Mouse (Mus musculus): Measurements from ENCODE around the gene Erbb3. TPM values are rescaled to one million over a fixed set of nuclear protein-coding genes. Genes with fewer than 3 reads are reported as not detected.
A peak's percentile ranks its signal among the peaks of the same experiment; 100 is the strongest.

Erbb3 gene
- total and polyA plus RNA-seq, 2 experiments from 2014 or later = 0.65 to 1.7 TPM

DNA sequence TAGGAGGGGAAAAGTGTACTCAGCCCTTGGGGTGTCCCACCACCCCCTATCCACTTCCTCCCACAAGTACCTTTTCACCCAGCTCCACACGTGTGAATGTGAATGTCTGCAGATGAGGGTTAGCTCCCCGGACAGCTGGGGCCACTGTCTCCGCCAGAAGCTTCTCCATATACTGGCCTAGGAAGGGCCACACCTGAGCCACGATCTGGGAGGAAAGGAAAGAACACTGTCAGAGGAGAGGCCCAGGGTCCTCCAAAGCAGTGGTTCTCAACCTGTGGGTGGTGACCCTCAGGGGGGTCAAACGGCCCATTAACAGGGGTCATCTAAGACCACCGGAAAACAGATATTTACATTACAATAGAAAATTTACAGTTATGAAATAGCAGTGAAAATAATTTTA is 67.1 kb downstream of the Erbb3 start:
- no peak for DNase-seq (ENCODE audit: low spot score)
- no peak for TF ChIP-seq CTCF (IDR thresholded peaks at IDR 0.05; ENCODE audit: low read depth)
- no peak for ATAC-seq
- no peaks in the 10 kb centered on the region for H3K9me3 ChIP-seq (ENCODE audit: low read length)
- H3K4me1 ChIP-seq (ENCODE audit: insufficient read depth, low read length) = no peaks in the 10 kb centered on the region
- 78% methylated on average over 6 of the region's 6 CpGs for WGBS
- H3K27me3 ChIP-seq (ENCODE audit: insufficient read depth, low read length) = no peaks in the 10 kb centered on the region
- no peak overlapping the region for H3K9ac ChIP-seq (replicated peaks; ENCODE audit: low read length)
- peaks cover 6% of the 10 kb centered on the region; the same call in 1 of the 2 replicates for H3K36me3 ChIP-seq (ENCODE audit: insufficient read depth, low read length)
- H3K27ac ChIP-seq = no peak overlapping the region
- H3K4me3 ChIP-seq (ENCODE audit: low read length) = no peak overlapping the region
- H3K4me2 ChIP-seq (ENCODE audit: low read depth, low read length) = no peak overlapping the region

DNA sequence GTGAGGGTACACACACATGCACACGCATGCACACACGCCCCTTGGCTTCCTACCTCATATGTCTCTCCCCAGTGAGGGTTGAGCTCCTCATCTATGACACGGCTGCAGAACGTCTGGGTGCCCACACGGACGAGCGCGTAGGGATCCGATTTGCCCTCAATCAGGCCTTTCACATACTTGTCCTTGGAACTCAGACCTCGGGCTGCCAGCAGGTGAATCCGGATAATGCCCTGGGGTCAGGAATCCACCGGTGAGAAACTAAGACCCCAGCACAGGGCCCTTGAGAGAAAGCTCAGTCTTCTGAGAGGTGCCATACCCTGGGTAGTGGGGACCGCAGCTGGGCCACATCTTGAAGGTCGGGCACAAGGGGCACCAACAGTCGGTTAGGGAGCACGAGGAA is 68.9 kb downstream of the Erbb3 start:
- H3K27me3 ChIP-seq (ENCODE audit: insufficient read depth, low read length) = no peaks in the 10 kb centered on the region
- no peaks in the 10 kb centered on the region for H3K4me1 ChIP-seq (ENCODE audit: insufficient read depth, low read length)
- TF ChIP-seq CTCF (IDR thresholded peaks at IDR 0.05; ENCODE audit: low read depth) = no peak
- DNase-seq (ENCODE audit: low spot score) = no peak
- H3K27ac ChIP-seq = no peak overlapping the region
- H3K4me2 ChIP-seq (ENCODE audit: low read depth, low read length) = no peak overlapping the region
- no peak overlapping the region for H3K9ac ChIP-seq (replicated peaks; ENCODE audit: low read length)
- H3K4me3 ChIP-seq (ENCODE audit: low read length) = no peak overlapping the region
- WGBS = 88% methylated on average over 16 of the region's 16 CpGs
- no peak for ATAC-seq
- no peaks in the 10 kb centered on the region for H3K9me3 ChIP-seq (ENCODE audit: low read length)
- peaks cover 6% of the 10 kb centered on the region; the same call in 1 of the 2 replicates for H3K36me3 ChIP-seq (ENCODE audit: insufficient read depth, low read length)

DNA sequence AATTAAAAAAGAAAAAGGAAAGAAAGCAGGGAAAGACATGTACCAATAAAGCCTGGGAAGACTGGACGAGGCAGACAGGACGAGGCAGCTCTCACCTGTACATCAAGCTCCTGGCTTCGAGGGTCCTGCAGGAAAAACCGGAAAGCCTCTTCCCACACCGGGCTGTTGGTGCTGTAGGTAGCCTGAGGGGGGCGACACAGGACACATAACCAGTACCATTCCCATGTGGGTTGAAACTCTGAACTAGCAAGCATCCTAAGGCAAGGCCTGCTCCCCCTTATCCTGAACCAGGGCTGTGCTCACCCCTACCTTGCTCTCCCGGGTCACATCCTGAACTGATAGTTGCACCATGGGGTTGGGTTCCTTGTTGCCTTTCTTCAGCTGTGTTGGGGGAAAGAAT is 70.6 kb downstream of the Erbb3 start:
- Histone ChIP-seq H3K27ac (no peak overlapping the region), H3K4me2 (ENCODE audit: low read depth, low read length) (no peak overlapping the region), H3K9ac (replicated peaks; ENCODE audit: low read length) (no peak overlapping the region), H3K4me1 (ENCODE audit: insufficient read depth, low read length) (no peaks in the 10 kb centered on the region), H3K9me3 (ENCODE audit: low read length) (no peaks in the 10 kb centered on the region), H3K36me3 (ENCODE audit: insufficient read depth, low read length) (peaks cover 6% of the 10 kb centered on the region; the same call in 1 of the 2 replicates), H3K4me3 (ENCODE audit: low read length) (no peak overlapping the region), H3K27me3 (ENCODE audit: insufficient read depth, low read length) (no peaks in the 10 kb centered on the region)
- peak; percentile 67 for TF ChIP-seq CTCF (IDR thresholded peaks at IDR 0.05; ENCODE audit: low read depth)
- DNase-seq (ENCODE audit: low spot score) (peak; percentile 64), ATAC-seq (no peak)
- 78% methylated on average over 7 of the region's 7 CpGs for WGBS

Small RNA genes within 50 kb of the gene (microRNA-seq; reads per million reads assigned to microRNA genes)
- 0 reads per million in 2 experiments for gene Gm47275
- 0 reads per million in 2 experiments for gene Mir6917

Other genes starting within 250 kb of the Erbb3 start
- 26.9 and 42.1 TPM in 2 replicates for gene Coq10a, start 220.7 kb downstream of the Erbb3 start, total RNA-seq (2014; rRNA removed)
- gene Coq10a, start 220.7 kb downstream of the Erbb3 start, polyA plus RNA-seq (2015; fragmentation: Nextera tagmentation; extraction: Ambion mirVana) = 50.8 and 52.1 TPM in 2 replicates
- 38.8 and 39.5 TPM in 2 replicates for gene Ankrd52, start 212.5 kb downstream of the Erbb3 start, total RNA-seq (2014; rRNA removed)
- 9.1 and 10.6 TPM in 2 replicates for gene Ankrd52, start 212.5 kb downstream of the Erbb3 start, polyA plus RNA-seq (2015; fragmentation: Nextera tagmentation; extraction: Ambion mirVana)
- 0.58 and 2.3 TPM in 2 replicates for gene Slc39a5, start 188.4 kb downstream of the Erbb3 start, total RNA-seq (2014; rRNA removed)
- gene Slc39a5, start 188.4 kb downstream of the Erbb3 start, polyA plus RNA-seq (2015; fragmentation: Nextera tagmentation; extraction: Ambion mirVana) = 0.55 and 0.66 TPM in 2 replicates
- 73.9 and 98.9 TPM in 2 replicates for gene Nabp2, start 178.2 kb downstream of the Erbb3 start, total RNA-seq (2014; rRNA removed)
- gene Nabp2, start 178.2 kb downstream of the Erbb3 start, polyA plus RNA-seq (2015; fragmentation: Nextera tagmentation; extraction: Ambion mirVana) = 135 and 140 TPM in 2 replicates
- gene Rnf41, start 178.0 kb downstream of the Erbb3 start, total RNA-seq (2014; rRNA removed) = 98.1 and 105 TPM in 2 replicates
- gene Rnf41, start 178.0 kb downstream of the Erbb3 start, polyA plus RNA-seq (2015; fragmentation: Nextera tagmentation; extraction: Ambion mirVana) = 75.8 and 76.3 TPM in 2 replicates
- 174 and 181 TPM in 2 replicates for gene Smarcc2, start 130.4 kb downstream of the Erbb3 start, total RNA-seq (2014; rRNA removed)
- 112 and 120 TPM in 2 replicates for gene Smarcc2, start 130.4 kb downstream of the Erbb3 start, polyA plus RNA-seq (2015; fragmentation: Nextera tagmentation; extraction: Ambion mirVana)
- gene Myl6, start 95.5 kb downstream of the Erbb3 start, total RNA-seq (2014; rRNA removed) = 565 and 585 TPM in 2 replicates
- 1,081 and 1,089 TPM in 2 replicates for gene Myl6, start 95.5 kb downstream of the Erbb3 start, polyA plus RNA-seq (2015; fragmentation: Nextera tagmentation; extraction: Ambion mirVana)
- 27.1 and 34.6 TPM in 2 replicates for gene Myl6b, start 91.0 kb downstream of the Erbb3 start, total RNA-seq (2014; rRNA removed)
- 4.2 and 4.9 TPM in 2 replicates for gene Myl6b, start 91.0 kb downstream of the Erbb3 start, polyA plus RNA-seq (2015; fragmentation: Nextera tagmentation; extraction: Ambion mirVana)
- 22.9 and 29.0 TPM in 2 replicates for gene Esyt1, start 63.8 kb downstream of the Erbb3 start, total RNA-seq (2014; rRNA removed)
- 13.3 TPM in 2 replicates for gene Esyt1, start 63.8 kb downstream of the Erbb3 start, polyA plus RNA-seq (2015; fragmentation: Nextera tagmentation; extraction: Ambion mirVana)
- gene Zc3h10, start 41.9 kb downstream of the Erbb3 start, total RNA-seq (2014; rRNA removed) = 19.3 and 19.4 TPM in 2 replicates
- gene Zc3h10, start 41.9 kb downstream of the Erbb3 start, polyA plus RNA-seq (2015; fragmentation: Nextera tagmentation; extraction: Ambion mirVana) = 12.5 and 13.8 TPM in 2 replicates
- 412 and 501 TPM in 2 replicates for gene Rpl41, start 40.3 kb downstream of the Erbb3 start, total RNA-seq (2014; rRNA removed)
- 2,609 and 2,618 TPM in 2 replicates for gene Rpl41, start 40.3 kb downstream of the Erbb3 start, polyA plus RNA-seq (2015; fragmentation: Nextera tagmentation; extraction: Ambion mirVana)
- gene Pa2g4, start 23.7 kb downstream of the Erbb3 start, total RNA-seq (2014; rRNA removed) = 48.0 and 61.2 TPM in 2 replicates
- 114 and 117 TPM in 2 replicates for gene Pa2g4, start 23.7 kb downstream of the Erbb3 start, polyA plus RNA-seq (2015; fragmentation: Nextera tagmentation; extraction: Ambion mirVana)
- 1,199 and 1,407 TPM in 2 replicates for gene Rps26, start 37.1 kb upstream of the Erbb3 start, total RNA-seq (2014; rRNA removed)
- gene Rps26, start 37.1 kb upstream of the Erbb3 start, polyA plus RNA-seq (2015; fragmentation: Nextera tagmentation; extraction: Ambion mirVana) = 399 and 422 TPM in 2 replicates
- gene Ikzf4, start 56.3 kb upstream of the Erbb3 start, total RNA-seq (2014; rRNA removed) = 11.0 and 90.5 TPM in 2 replicates
- gene Ikzf4, start 56.3 kb upstream of the Erbb3 start, polyA plus RNA-seq (2015; fragmentation: Nextera tagmentation; extraction: Ambion mirVana) = 8.6 and 9.8 TPM in 2 replicates
- gene Suox, start 84.4 kb upstream of the Erbb3 start, total RNA-seq (2014; rRNA removed) = 15.3 and 15.5 TPM in 2 replicates
- 10.3 and 10.9 TPM in 2 replicates for gene Suox, start 84.4 kb upstream of the Erbb3 start, polyA plus RNA-seq (2015; fragmentation: Nextera tagmentation; extraction: Ambion mirVana)
- 108 and 127 TPM in 2 replicates for gene Rab5b, start 106.6 kb upstream of the Erbb3 start, total RNA-seq (2014; rRNA removed)
- gene Rab5b, start 106.6 kb upstream of the Erbb3 start, polyA plus RNA-seq (2015; fragmentation: Nextera tagmentation; extraction: Ambion mirVana) = 97.5 and 99.7 TPM in 2 replicates
- 0.63 and 1.0 TPM in 2 replicates for gene Pmel, start 114.5 kb upstream of the Erbb3 start, total RNA-seq (2014; rRNA removed)
- 1.0 and 1.4 TPM in 2 replicates for gene Pmel, start 114.5 kb upstream of the Erbb3 start, polyA plus RNA-seq (2015; fragmentation: Nextera tagmentation; extraction: Ambion mirVana)
- 17.5 and 21.2 TPM in 2 replicates for gene Cdk2, start 115.4 kb upstream of the Erbb3 start, total RNA-seq (2014; rRNA removed)
- gene Cdk2, start 115.4 kb upstream of the Erbb3 start, polyA plus RNA-seq (2015; fragmentation: Nextera tagmentation; extraction: Ambion mirVana) = 16.6 and 17.7 TPM in 2 replicates
- gene Dgka, start 155.2 kb upstream of the Erbb3 start, total RNA-seq (2014; rRNA removed) = 6.2 and 6.6 TPM in 2 replicates
- 6.2 and 6.7 TPM in 2 replicates for gene Dgka, start 155.2 kb upstream of the Erbb3 start, polyA plus RNA-seq (2015; fragmentation: Nextera tagmentation; extraction: Ambion mirVana)
- 45.6 and 47.4 TPM in 2 replicates for gene Pym1, start 158.2 kb upstream of the Erbb3 start, total RNA-seq (2014; rRNA removed)
- 51.0 and 51.5 TPM in 2 replicates for gene Pym1, start 158.2 kb upstream of the Erbb3 start, polyA plus RNA-seq (2015; fragmentation: Nextera tagmentation; extraction: Ambion mirVana)
- gene Mmp19, start 201.3 kb upstream of the Erbb3 start, total RNA-seq (2014; rRNA removed) = 0.52 and 2.8 TPM in 2 replicates
- gene Mmp19, start 201.3 kb upstream of the Erbb3 start, polyA plus RNA-seq (2015; fragmentation: Nextera tagmentation; extraction: Ambion mirVana) = 0.59 and 0.61 TPM in 2 replicates
- gene Dnajc14, start 214.4 kb upstream of the Erbb3 start, total RNA-seq (2014; rRNA removed) = 28.6 and 30.9 TPM in 2 replicates
- gene Dnajc14, start 214.4 kb upstream of the Erbb3 start, polyA plus RNA-seq (2015; fragmentation: Nextera tagmentation; extraction: Ambion mirVana) = 32.7 and 37.0 TPM in 2 replicates
- 26.5 and 27.3 TPM in 2 replicates for gene Tmem198b, start 214.7 kb upstream of the Erbb3 start, total RNA-seq (2014; rRNA removed)
- gene Tmem198b, start 214.7 kb upstream of the Erbb3 start, polyA plus RNA-seq (2015; fragmentation: Nextera tagmentation; extraction: Ambion mirVana) = 18.8 and 18.9 TPM in 2 replicates
- 19.4 and 24.3 TPM in 2 replicates for gene Sarnp, start 227.7 kb upstream of the Erbb3 start, total RNA-seq (2014; rRNA removed)
- gene Sarnp, start 227.7 kb upstream of the Erbb3 start, polyA plus RNA-seq (2015; fragmentation: Nextera tagmentation; extraction: Ambion mirVana) = 126 and 143 TPM in 2 replicates
- gene Ormdl2, start 232.0 kb upstream of the Erbb3 start, total RNA-seq (2014; rRNA removed) = 12.0 and 23.1 TPM in 2 replicates
- gene Ormdl2, start 232.0 kb upstream of the Erbb3 start, polyA plus RNA-seq (2015; fragmentation: Nextera tagmentation; extraction: Ambion mirVana) = 23.8 and 24.8 TPM in 2 replicates

Measured in hindbrain, postnatal 0 days (tissue).